Mouse (Mus musculus) kidney, adult 2 months (tissue): ENCODE measurements around the gene Vps29.

Source experiments
- CTCF ChIP-seq: fragments of 200-500 bp; conservative IDR thresholded peaks from 2 replicates; pipeline ENCODE4 v1.5.1; 2011; ENCODE audit warnings: low read depth, mild to moderate bottlenecking, control low read depth, low read length, moderate library complexity, mixed read lengths; ENCODE audit not compliant: insufficient read depth, insufficient read length
- POLR2A ChIP-seq: fragments of 200-500 bp; IDR thresholded peaks from one replicate; pipeline ENCODE4 v1.6.1; 2011; ENCODE audit warnings: low read depth, low read length, control low read depth

GRCm38 (mm10) chr5:122412826-122413225, 58.7 kb downstream of the Vps29 start:
- no peak for TF ChIP-seq POLR2A
- no peak for TF ChIP-seq CTCF
